Mouse (Mus musculus) kidney, adult 2 months (tissue): Measurements from ENCODE around the gene Ccser2.

Experiments
- CTCF ChIP-seq: fragments of 200-500 bp; conservative IDR thresholded peaks from 2 replicates; pipeline ENCODE4 v1.5.1; 2011; ENCODE audit warnings: low read depth, mild to moderate bottlenecking, control low read depth, low read length, moderate library complexity, mixed read lengths; ENCODE audit not compliant: insufficient read depth, insufficient read length
- POLR2A ChIP-seq: fragments of 200-500 bp; IDR thresholded peaks from one replicate; pipeline ENCODE4 v1.6.1; 2011; ENCODE audit warnings: low read depth, low read length, control low read depth

DNA sequence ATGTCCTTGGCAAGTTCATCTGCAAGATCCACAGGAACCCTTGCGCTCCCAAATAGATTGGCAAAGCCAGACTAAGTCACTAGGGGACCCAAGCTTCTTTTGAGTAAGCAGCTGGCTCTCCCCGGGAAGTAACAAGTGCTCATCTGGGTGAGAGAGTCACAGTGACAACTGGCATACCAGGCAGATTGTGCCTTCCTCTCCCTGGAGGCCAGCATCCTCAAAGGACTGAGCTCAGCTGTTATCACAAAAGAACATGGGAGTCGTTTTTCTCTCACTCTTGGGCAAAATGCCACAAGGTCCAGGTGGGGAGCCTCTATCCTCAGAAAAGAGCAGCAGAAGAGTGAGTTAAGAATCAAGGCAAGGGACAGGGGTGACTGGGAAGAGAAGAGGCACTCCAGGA, 37.3 kb upstream of the Ccser2 start:
- no peak for TF ChIP-seq CTCF
- TF ChIP-seq POLR2A, result no peak
